8 mouse cellular contexts compared by ENCODE assay signal in genomic region chr12:87442177-87443114, GRCm38 (mm10). TPM values are rescaled to one million over a fixed set of nuclear protein-coding genes. Genes with fewer than 3 reads are reported as not detected.
DNase-seq lines count a peak whose midpoint lies in the region; ATAC-seq and TF ChIP-seq lines count a peak whose summit lies in the region.

No protein-coding gene starts in this region.

- TF ChIP-seq POLR2A in ES-Bruce4 (IDR thresholded peaks at IDR 0.05; ENCODE audit: insufficient read depth, low read length), result no peak
- no peak; the same call in 1 of the 2 replicates for TF ChIP-seq POLR2A in embryonic fibroblast, embryonic 13.5 days (IDR thresholded peaks at IDR 0.05; ENCODE audit: low read depth, low read length)
- TF ChIP-seq POLR2A in liver, adult 2 months (IDR thresholded peaks at IDR 0.05; ENCODE audit: extremely low read depth, insufficient read depth, low read length), result no peak

- no peaks in the 10 kb centered on the region for H3K9me3 ChIP-seq in heart, embryonic 15.5 days (replicated peaks)
- H3K9me3 ChIP-seq in ES-Bruce4 (replicated peaks; ENCODE audit: control insufficient read depth, insufficient read depth, low read length, poor library complexity, severe bottlenecking), result no peaks in the 10 kb centered on the region
- no peaks in the 10 kb centered on the region for H3K9me3 ChIP-seq in stomach, embryonic 15.5 days

- ATAC-seq in heart, embryonic 15.5 days (replicated peaks; ENCODE audit: insufficient number of reproducible peaks, insufficient read depth, low FRiP score, low read depth), result no peak
- no peak for ATAC-seq in stomach, embryonic 15.5 days (ENCODE audit: insufficient read depth, low FRiP score, low read depth)

- peak overlapping the region; percentile 93 for H3K9ac ChIP-seq in heart, embryonic 15.5 days
- peak overlapping the region; percentile 93 for H3K9ac ChIP-seq in ES-Bruce4 (ENCODE audit: low read depth, poor library complexity, severe bottlenecking)
- H3K9ac ChIP-seq in liver, adult 2 months (ENCODE audit: low read depth, low read length), result peak overlapping the region; percentile 59; the same call in 1 of the 2 replicates
- peak overlapping the region; percentile 93; the same call in 1 of the 2 replicates for H3K9ac ChIP-seq in stomach, embryonic 15.5 days

- DNase-seq in heart, adult 9 months (ENCODE audit: low spot score in 2 of 2), result no peak
- DNase-seq in liver, adult 2 months (ENCODE audit: extremely low read depth, low read depth, low spot score), result peak; percentile 60
- DNase-seq in left cerebral cortex, adult 9 months (ENCODE audit: low spot score in 2 of 2), result no peak
- no peak for DNase-seq in gastrocnemius, adult 8-10 months (ENCODE audit: low spot score in 2 of 2)

- H3K79me2 ChIP-seq in liver, adult 2 months (ENCODE audit: control insufficient read depth, insufficient read depth, low read length), result peaks cover 4% of the 10 kb centered on the region; the same call in 1 of the 2 replicates

- 13% methylated on average over 12 of the region's 12 CpGs for WGBS in heart, embryonic 15.5 days
- WGBS in liver, adult 2 months, result 6% methylated on average over 12 of the region's 12 CpGs
- WGBS in stomach, embryonic 15.5 days, result 17% methylated on average over 12 of the region's 12 CpGs

- H3K27me3 ChIP-seq in heart, embryonic 15.5 days, result no peaks in the 10 kb centered on the region
- H3K27me3 ChIP-seq in ES-Bruce4 (ENCODE audit: control insufficient read depth, insufficient read depth, low read length, poor library complexity, severe bottlenecking), result no peaks in the 10 kb centered on the region
- no peaks in the 10 kb centered on the region for H3K27me3 ChIP-seq in liver, adult 2 months (ENCODE audit: control insufficient read depth, insufficient read depth, low read length)
- no peaks in the 10 kb centered on the region for H3K27me3 ChIP-seq in stomach, embryonic 15.5 days (replicated peaks)

- peak overlapping the region; percentile 87 for H3K4me3 ChIP-seq in heart, embryonic 15.5 days
- peak overlapping the region; percentile 80 for H3K4me3 ChIP-seq in ES-Bruce4 (ENCODE audit: low read depth, low read length)
- peak overlapping the region; percentile 89 for H3K4me3 ChIP-seq in embryonic fibroblast, embryonic 13.5 days (ENCODE audit: insufficient read depth, low read length)
- peak overlapping the region; percentile 97 for H3K4me3 ChIP-seq in liver, adult 2 months (ENCODE audit: insufficient read depth, low read depth, low read length)
- H3K4me3 ChIP-seq in stomach, embryonic 15.5 days (replicated peaks), result peak overlapping the region; percentile 100

- peak overlapping the region; percentile 88 for H3K27ac ChIP-seq in heart, embryonic 15.5 days
- peak overlapping the region; percentile 41; the same call in 1 of the 2 replicates for H3K27ac ChIP-seq in ES-Bruce4 (ENCODE audit: insufficient read depth, low read length)
- H3K27ac ChIP-seq in embryonic fibroblast, embryonic 13.5 days (ENCODE audit: insufficient read depth, low read length), result peak overlapping the region; percentile 72
- H3K27ac ChIP-seq in liver, adult 2 months (replicated peaks; ENCODE audit: insufficient read depth, low read depth, low read length), result no peak overlapping the region
- H3K27ac ChIP-seq in stomach, embryonic 15.5 days, result peak overlapping the region; percentile 33

- peaks cover 49% of the 10 kb centered on the region for H3K36me3 ChIP-seq in heart, embryonic 15.5 days
- peaks cover 59% of the 10 kb centered on the region for H3K36me3 ChIP-seq in ES-Bruce4 (ENCODE audit: control insufficient read depth, insufficient read depth, low read length, poor library complexity, severe bottlenecking)
- peaks cover 32% of the 10 kb centered on the region for H3K36me3 ChIP-seq in liver, adult 2 months (ENCODE audit: control insufficient read depth, insufficient read depth, low read length)
- H3K36me3 ChIP-seq in stomach, embryonic 15.5 days, result peaks cover 20% of the 10 kb centered on the region; the same call in 1 of the 2 replicates

- H3K4me2 ChIP-seq in heart, embryonic 15.5 days, result peak overlapping the region; percentile 80
- peak overlapping the region; percentile 84 for H3K4me2 ChIP-seq in stomach, embryonic 15.5 days

- no peak for TF ChIP-seq CTCF in ES-Bruce4 (IDR thresholded peaks at IDR 0.05; ENCODE audit: low read depth, low read length)
- TF ChIP-seq CTCF in embryonic fibroblast, embryonic 13.5 days (IDR thresholded peaks at IDR 0.05; ENCODE audit: borderline replicate concordance, insufficient read depth, low read length), result no peak
- TF ChIP-seq CTCF in liver, adult 2 months (IDR thresholded peaks at IDR 0.05; ENCODE audit: low read depth, low read length), result no peak

- peaks cover 17% of the 10 kb centered on the region for H3K4me1 ChIP-seq in heart, embryonic 15.5 days (replicated peaks)
- H3K4me1 ChIP-seq in ES-Bruce4 (ENCODE audit: control insufficient read depth, insufficient read depth, low read length), result no peaks in the 10 kb centered on the region
- no peaks in the 10 kb centered on the region for H3K4me1 ChIP-seq in embryonic fibroblast, embryonic 13.5 days (ENCODE audit: control insufficient read depth, insufficient read depth, low read length)
- H3K4me1 ChIP-seq in liver, adult 2 months (ENCODE audit: control insufficient read depth, insufficient read depth, low read length), result peaks cover 10% of the 10 kb centered on the region
- H3K4me1 ChIP-seq in stomach, embryonic 15.5 days, result peaks cover 4% of the 10 kb centered on the region

- no peak for TF ChIP-seq EP300 in ES-Bruce4 (IDR thresholded peaks at IDR 0.05; ENCODE audit: insufficient read depth, low read depth, low read length)

RNA-seq across cellular contexts. Expression of gene Slirp, which starts 1.2 kb away (rescaled TPM):
- polyA plus RNA-seq in heart, embryonic 15.5 days (2015; fragmentation: Nextera tagmentation; extraction: Ambion mirVana), result 221 and 261 TPM in 2 replicates
- polyA plus RNA-seq in ES-Bruce4 (2011; ENCODE audit: insufficient read depth, insufficient read length, low read depth, missing spikeins), result 137 and 150 TPM in 2 replicates
- polyA plus RNA-seq in embryonic fibroblast, embryonic 13.5 days (2011; ENCODE audit: insufficient read length, low read depth, missing spikeins), result 175 and 177 TPM in 2 replicates
- total RNA-seq in liver, adult 2 months (2014; rRNA removed), result 25.3 and 29.7 TPM in 2 replicates
- polyA plus RNA-seq in liver, adult 2 months (2012; rRNA removed), result 11.1 and 15.6 TPM in 2 replicates
- 287 and 303 TPM in 2 replicates for polyA plus RNA-seq in stomach, embryonic 15.5 days (2015; fragmentation: Nextera tagmentation; extraction: Ambion mirVana)
- 100 to 1,000 TPM; 143 to 183 (median 163) TPM for total RNA-seq in gastrocnemius, adult 8-10 months (2022)

RNA-seq across cellular contexts. Expression of gene Alkbh1, which starts 1.4 kb away (rescaled TPM):
- 33.4 and 35.6 TPM in 2 replicates for polyA plus RNA-seq in heart, embryonic 15.5 days (2015; fragmentation: Nextera tagmentation; extraction: Ambion mirVana)
- polyA plus RNA-seq in ES-Bruce4 (2011; ENCODE audit: insufficient read depth, insufficient read length, low read depth, missing spikeins), result 62.5 and 64.5 TPM in 2 replicates
- 34.5 and 35.3 TPM in 2 replicates for polyA plus RNA-seq in embryonic fibroblast, embryonic 13.5 days (2011; ENCODE audit: insufficient read length, low read depth, missing spikeins)
- total RNA-seq in liver, adult 2 months (2014; rRNA removed), result 8.4 and 10.3 TPM in 2 replicates
- polyA plus RNA-seq in liver, adult 2 months (2012; rRNA removed), result 4.9 and 11.1 TPM in 2 replicates
- 57.8 and 58.2 TPM in 2 replicates for polyA plus RNA-seq in stomach, embryonic 15.5 days (2015; fragmentation: Nextera tagmentation; extraction: Ambion mirVana)
- 1 to 10 TPM; 4.2 to 6.2 (median 5.3) TPM for total RNA-seq in gastrocnemius, adult 8-10 months (2022)

RNA-seq across cellular contexts. Expression of gene Snw1, which starts 29.6 kb away (rescaled TPM):
- polyA plus RNA-seq in heart, embryonic 15.5 days (2015; fragmentation: Nextera tagmentation; extraction: Ambion mirVana), result 71.0 and 75.3 TPM in 2 replicates
- 95.4 and 105 TPM in 2 replicates for polyA plus RNA-seq in ES-Bruce4 (2011; ENCODE audit: insufficient read depth, insufficient read length, low read depth, missing spikeins)
- 60.7 and 69.2 TPM in 2 replicates for polyA plus RNA-seq in embryonic fibroblast, embryonic 13.5 days (2011; ENCODE audit: insufficient read length, low read depth, missing spikeins)
- total RNA-seq in liver, adult 2 months (2014; rRNA removed), result 23.8 and 34.8 TPM in 2 replicates
- polyA plus RNA-seq in liver, adult 2 months (2012; rRNA removed), result 3.8 and 4.3 TPM in 2 replicates
- 112 and 113 TPM in 2 replicates for polyA plus RNA-seq in stomach, embryonic 15.5 days (2015; fragmentation: Nextera tagmentation; extraction: Ambion mirVana)
- 10 to 100 TPM; 46.5 to 56.6 (median 52.5) TPM for total RNA-seq in gastrocnemius, adult 8-10 months (2022)

RNA-seq across cellular contexts. Expression of gene Gm5788, which starts 52.1 kb away (rescaled TPM):
- not detected in 2 replicates for polyA plus RNA-seq in heart, embryonic 15.5 days (2015; fragmentation: Nextera tagmentation; extraction: Ambion mirVana)
- polyA plus RNA-seq in ES-Bruce4 (2011; ENCODE audit: insufficient read depth, insufficient read length, low read depth, missing spikeins), result not detected in 2 replicates
- polyA plus RNA-seq in embryonic fibroblast, embryonic 13.5 days (2011; ENCODE audit: insufficient read length, low read depth, missing spikeins), result not detected in 2 replicates
- total RNA-seq in liver, adult 2 months (2014; rRNA removed), result not detected in 2 replicates
- not detected in 2 replicates for polyA plus RNA-seq in liver, adult 2 months (2012; rRNA removed)
- not detected in 2 replicates for polyA plus RNA-seq in stomach, embryonic 15.5 days (2015; fragmentation: Nextera tagmentation; extraction: Ambion mirVana)
- not detected for total RNA-seq in gastrocnemius, adult 8-10 months (2022)

RNA-seq across cellular contexts. Expression of gene Sptlc2, which starts 54.3 kb away (rescaled TPM):
- 62.8 and 66.7 TPM in 2 replicates for polyA plus RNA-seq in heart, embryonic 15.5 days (2015; fragmentation: Nextera tagmentation; extraction: Ambion mirVana)
- polyA plus RNA-seq in ES-Bruce4 (2011; ENCODE audit: insufficient read depth, insufficient read length, low read depth, missing spikeins), result 106 and 107 TPM in 2 replicates
- polyA plus RNA-seq in embryonic fibroblast, embryonic 13.5 days (2011; ENCODE audit: insufficient read length, low read depth, missing spikeins), result 125 and 133 TPM in 2 replicates
- 13.8 and 14.4 TPM in 2 replicates for total RNA-seq in liver, adult 2 months (2014; rRNA removed)
- 4.3 and 6.5 TPM in 2 replicates for polyA plus RNA-seq in liver, adult 2 months (2012; rRNA removed)
- polyA plus RNA-seq in stomach, embryonic 15.5 days (2015; fragmentation: Nextera tagmentation; extraction: Ambion mirVana), result 98.8 and 99.1 TPM in 2 replicates
- total RNA-seq in gastrocnemius, adult 8-10 months (2022), result 1 to 10 TPM; 4.7 to 5.6 (median 5.3) TPM

Comparison
In these comparisons a context has a peak if more than half of its experiments do, and no peak if none do; other contexts are left out.
1. RNA of gene Snw1, which starts 29.6 kb away (polyA plus RNA-seq): 112 to 113 TPM in stomach, embryonic 15.5 days, 95.4 to 105 TPM in ES-Bruce4, 71.0 to 75.3 TPM in heart, embryonic 15.5 days and 60.7 to 69.2 TPM in embryonic fibroblast, embryonic 13.5 days; 3.8 to 4.3 TPM in liver, adult 2 months; every median in the first group is over 10 times any median in the second.
2. Peak in every context shown above with its lines, with median percentiles within 50 percentile points of each other: H3K4me3 ChIP-seq and H3K9ac ChIP-seq.